Mouse (Mus musculus): ENCODE data around the gene Pgap1.

- TF ChIP-seq ZC3H11A (IDR thresholded peaks at IDR 0.05; ENCODE audit: borderline replicate concordance, low read depth, low read length) (no peak), CHD2 (IDR thresholded peaks at IDR 0.05; ENCODE audit: low read depth, low read length) (no peak)
These were observed 105.4 kb downstream of the Pgap1 start for GRCm38 (mm10) chr1:54452116-54452515.
